Mouse (Mus musculus) embryonic facial prominence, embryonic 13.5 days (tissue): ENCODE results near the gene Bcl2l1. TPM values are rescaled to one million over a fixed set of nuclear protein-coding genes. Genes with fewer than 3 reads are reported as not detected.

Experiments
- ATAC-seq: fragments of 200-750 bp; cut with Nextera tagmentation; 2 replicates; pipeline ENCODE4 v1.8.0; 2017; ENCODE audit warnings: low read depth; ENCODE audit not compliant: insufficient number of reproducible peaks, insufficient read depth, low FRiP score, low TSS enrichment
- H3K27ac ChIP-seq: fragments of 300-500 bp; sonication (generic); 2 replicates; pipeline ENCODE4 v1.5.1; 2015; ENCODE audit warnings: moderate library complexity, mild to moderate bottlenecking, inconsistent platforms
- H3K27me3 ChIP-seq: fragments of 300-500 bp; sonication (generic); 2 replicates; pipeline ENCODE4 v1.6.1; 2015; ENCODE audit warnings: mild to moderate bottlenecking, inconsistent platforms
- H3K36me3 ChIP-seq: fragments of 300-500 bp; sonication (generic); 2 replicates; pipeline ENCODE4 v1.6.1; 2015; ENCODE audit warnings: mild to moderate bottlenecking, inconsistent platforms
- H3K4me1 ChIP-seq: fragments of 300-500 bp; sonication (generic); 2 replicates; pipeline ENCODE4 v1.6.1; 2015; ENCODE audit warnings: inconsistent platforms
- H3K4me2 ChIP-seq: fragments of 300-500 bp; sonication (generic); 2 replicates; pipeline ENCODE4 v1.6.1; 2015; ENCODE audit warnings: moderate library complexity, mild to moderate bottlenecking, inconsistent platforms
- H3K4me3 ChIP-seq: fragments of 300-500 bp; sonication (generic); 2 replicates; pipeline ENCODE4 v1.5.1; 2015; ENCODE audit warnings: mild to moderate bottlenecking, inconsistent platforms
- H3K9ac ChIP-seq: fragments of 300-500 bp; sonication (generic); 2 replicates; pipeline ENCODE4 v1.6.1; 2015; ENCODE audit warnings: mild to moderate bottlenecking, inconsistent platforms
- H3K9me3 ChIP-seq: fragments of 300-500 bp; sonication (generic); 2 replicates; pipeline ENCODE4 v1.6.1; 2016; ENCODE audit warnings: inconsistent platforms
- WGBS: fragments of 180-500 bp; shearing (Covaris S2); methylation state at CpG from one replicate; pipeline ENCODE4 v1.1.7; 2015; ENCODE audit warnings: mixed read lengths; 5-methylcytosine and 5-hydroxymethylcytosine counted together
- polyA plus RNA-seq: library from polyadenylated mRNA; unstranded; fragments of >200 nt; fragmentation: Nextera tagmentation; extraction: Ambion mirVana; gene quantifications from 2 replicates; pipeline ENCODE4 v1.2.1, GENCODE M21; 2015

Gene Bcl2l1
- polyA plus RNA-seq, 1 experiment from 2014 or later: 100 TPM

DNA sequence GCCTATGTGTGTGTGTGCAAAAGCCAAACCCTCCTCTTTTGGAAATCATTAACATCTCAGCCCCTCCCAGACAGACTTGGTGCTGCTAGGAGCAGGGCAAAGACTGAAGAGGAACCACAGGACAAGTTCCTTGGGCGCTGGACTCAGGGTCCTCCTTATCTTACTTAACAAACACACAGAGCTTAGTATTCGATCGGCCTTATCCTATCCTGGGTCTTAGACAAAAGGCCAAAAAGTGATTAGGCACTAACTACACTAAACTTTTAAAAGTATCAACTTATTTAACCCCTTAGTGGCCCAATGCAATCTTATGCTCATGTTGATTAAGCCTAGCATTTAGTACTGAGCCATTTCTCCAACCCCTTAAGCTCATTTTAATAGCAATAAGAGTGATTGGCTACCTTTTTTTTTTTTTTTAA is 91.7 kb downstream of the Bcl2l1 start:
- Histone ChIP-seq H3K27ac (peak overlapping the region; percentile 97), H3K4me2 (peak overlapping the region; percentile 95), H3K9ac (peak overlapping the region; percentile 97; the same call in 1 of the 2 replicates), H3K4me1 (peaks cover 58% of the 10 kb centered on the region), H3K27me3 (no peaks in the 10 kb centered on the region), H3K4me3 (peak overlapping the region; percentile 86), H3K9me3 (no peaks in the 10 kb centered on the region), H3K36me3 (no peaks in the 10 kb centered on the region)
- ATAC-seq: no peak
- 10% methylated on average over 3 of the region's 3 CpGs for WGBS

GRCm38 (mm10) chr2:152739031-152739841 is 92.3 kb downstream of the Bcl2l1 start:
- under 1% methylated on average over 36 of the region's 36 CpGs for WGBS

GRCm38 (mm10) chr2:152738341-152738740 is 93.2 kb downstream of the Bcl2l1 start:
- no peaks in the 10 kb centered on the region for H3K36me3 ChIP-seq
- H3K27me3 ChIP-seq: no peaks in the 10 kb centered on the region
- no peaks in the 10 kb centered on the region for H3K9me3 ChIP-seq
- H3K4me2 ChIP-seq: peak overlapping the region; percentile 95
- peak overlapping the region; percentile 97 for H3K27ac ChIP-seq
- peak overlapping the region; percentile 97 for H3K9ac ChIP-seq
- H3K4me1 ChIP-seq: peaks cover 73% of the 10 kb centered on the region
- peak overlapping the region; percentile 86 for H3K4me3 ChIP-seq
- no peak for ATAC-seq
- 23% methylated on average over 2 of the region's 2 CpGs for WGBS

More at GRCm38 (mm10) chr2:152739031-152739841, 92.3 kb downstream of the Bcl2l1 start:
- ATAC-seq: peak; percentile 78
- H3K27ac ChIP-seq: peak overlapping the region; percentile 97
- H3K4me1 ChIP-seq: peaks cover 64% of the 10 kb centered on the region
- no peaks in the 10 kb centered on the region for H3K36me3 ChIP-seq
- H3K4me2 ChIP-seq: peak overlapping the region; percentile 95
- no peaks in the 10 kb centered on the region for H3K27me3 ChIP-seq
- H3K9ac ChIP-seq: peak overlapping the region; percentile 97
- H3K9me3 ChIP-seq: no peaks in the 10 kb centered on the region
- H3K4me3 ChIP-seq: peak overlapping the region; percentile 86

DNA sequence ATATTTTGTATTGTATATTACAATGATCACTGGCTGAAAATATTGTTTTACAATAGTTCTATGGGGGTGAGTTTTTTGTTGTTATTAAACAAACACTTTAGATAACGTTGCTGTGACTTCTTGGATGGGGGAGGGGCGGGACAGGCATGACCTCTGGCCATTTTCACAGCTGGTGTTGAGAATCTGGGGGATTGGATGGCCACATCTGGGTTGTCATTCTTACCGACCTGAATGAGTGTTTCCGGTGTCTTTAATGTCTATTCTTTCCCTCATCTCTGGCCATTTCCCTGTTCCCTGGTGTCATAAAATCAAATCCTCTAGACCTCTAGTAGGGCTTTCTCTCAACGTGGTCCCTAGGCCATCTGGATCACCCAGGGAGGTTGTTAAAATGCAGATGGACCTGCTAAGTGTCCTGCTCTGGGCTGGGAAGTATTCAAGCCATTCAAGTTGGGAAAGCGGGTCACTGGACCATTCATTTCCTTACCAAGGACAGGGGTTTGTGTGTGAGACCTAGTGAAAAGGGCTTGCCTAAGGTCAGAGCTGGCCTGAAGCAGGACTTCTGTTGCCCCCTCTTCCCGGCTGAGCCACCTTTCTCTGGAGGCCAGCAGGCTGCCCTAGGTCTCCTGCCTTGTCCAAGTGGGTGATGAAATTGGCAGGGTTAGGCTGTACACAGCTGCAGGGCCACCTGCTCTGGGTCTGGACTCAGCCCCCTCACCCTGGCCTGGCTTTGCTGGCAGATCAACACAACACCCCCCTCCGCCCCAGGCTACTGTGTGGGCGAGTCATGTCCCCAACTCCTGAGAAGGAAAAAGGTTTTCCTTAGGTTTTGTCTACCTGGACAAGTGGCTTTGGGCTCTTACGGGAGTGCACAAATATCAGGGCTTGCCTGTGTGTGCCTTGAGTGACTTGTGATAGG is 94.0 kb downstream of the Bcl2l1 start:
- Histone ChIP-seq H3K4me1 (peaks cover 70% of the 10 kb centered on the region), H3K9me3 (no peaks in the 10 kb centered on the region), H3K27ac (peak overlapping the region; percentile 97), H3K27me3 (no peaks in the 10 kb centered on the region), H3K9ac (peak overlapping the region; percentile 97), H3K36me3 (no peaks in the 10 kb centered on the region), H3K4me2 (peak overlapping the region; percentile 95), H3K4me3 (peak overlapping the region; percentile 86)
- no peak for ATAC-seq
- 3% methylated on average over 10 of the region's 10 CpGs for WGBS

GRCm38 (mm10) chr2:152736748-152737147 is 94.8 kb downstream of the Bcl2l1 start:
- Histone ChIP-seq H3K4me1 (peaks cover 69% of the 10 kb centered on the region), H3K27ac (peak overlapping the region; percentile 97), H3K9me3 (no peaks in the 10 kb centered on the region), H3K4me3 (peak overlapping the region; percentile 86), H3K36me3 (no peaks in the 10 kb centered on the region), H3K9ac (peak overlapping the region; percentile 97), H3K4me2 (peak overlapping the region; percentile 95), H3K27me3 (no peaks in the 10 kb centered on the region)
- under 1% methylated on average over 22 of the region's 22 CpGs for WGBS
- ATAC-seq: no peak

GRCm38 (mm10) chr2:152736090-152736601 is 95.4 kb downstream of the Bcl2l1 start, which contains the start of gene Id1:
Gene Id1 (plus strand): TSS chr2:152736251.
- ATAC-seq: peak; percentile 77
- Histone ChIP-seq H3K4me1 (peaks cover 64% of the 10 kb centered on the region), H3K27me3 (no peaks in the 10 kb centered on the region), H3K4me3 (peak within 1 kb of the TSS; percentile 86), H3K4me2 (peak within 1 kb of the TSS; percentile 95), H3K9ac (peak within 1 kb of the TSS; percentile 97), H3K36me3 (no peaks in the 10 kb centered on the region), H3K27ac (peak within 1 kb of the TSS; percentile 97), H3K9me3 (no peaks in the 10 kb centered on the region)
- WGBS: under 1% methylated on average over 28 of the region's 28 CpGs

DNA sequence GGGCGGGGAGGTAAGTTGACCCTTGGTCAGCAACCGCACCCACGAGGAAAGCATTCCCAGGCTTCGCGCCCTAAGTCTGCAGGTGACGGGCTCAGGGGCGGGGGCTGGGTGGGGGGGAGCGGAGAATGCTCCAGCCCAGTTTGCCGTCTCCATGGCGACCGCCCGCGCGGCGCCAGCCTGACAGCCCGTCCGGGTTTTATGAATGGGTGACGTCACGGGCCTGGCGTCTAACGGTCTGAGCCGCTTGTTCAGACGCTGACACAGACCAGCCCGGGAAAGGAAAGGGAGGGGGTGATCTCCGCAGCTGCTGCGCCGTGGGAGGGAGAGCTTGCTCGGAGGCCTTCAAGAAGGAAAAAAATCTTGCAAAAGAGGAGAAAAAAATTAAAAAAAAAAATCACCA is 96.5 kb downstream of the Bcl2l1 start:
- peak overlapping the region; percentile 86 for H3K4me3 ChIP-seq
- H3K27ac ChIP-seq: peak overlapping the region; percentile 97
- no peaks in the 10 kb centered on the region for H3K36me3 ChIP-seq
- no peaks in the 10 kb centered on the region for H3K9me3 ChIP-seq
- under 1% methylated on average over 28 of the region's 28 CpGs for WGBS
- peaks cover 62% of the 10 kb centered on the region for H3K4me1 ChIP-seq
- no peaks in the 10 kb centered on the region for H3K27me3 ChIP-seq
- peak overlapping the region; percentile 66; the same call in 1 of the 2 replicates for H3K9ac ChIP-seq
- peak overlapping the region; percentile 95 for H3K4me2 ChIP-seq
- peak; percentile 83 for ATAC-seq

- H3K4me3 ChIP-seq: peak overlapping the region; percentile 86
- H3K4me2 ChIP-seq: peak overlapping the region; percentile 95
- peak overlapping the region; percentile 66; the same call in 1 of the 2 replicates for H3K9ac ChIP-seq
- ATAC-seq: no peak
- peak overlapping the region; percentile 97 for H3K27ac ChIP-seq
- H3K27me3 ChIP-seq: no peaks in the 10 kb centered on the region
- H3K4me1 ChIP-seq: peaks cover 62% of the 10 kb centered on the region
- no peaks in the 10 kb centered on the region for H3K9me3 ChIP-seq
- H3K36me3 ChIP-seq: no peaks in the 10 kb centered on the region
- WGBS: 11% methylated on average over 10 of the region's 10 CpGs
Measured at GRCm38 (mm10) chr2:152734501-152734900, 97.0 kb downstream of the Bcl2l1 start.

DNA sequence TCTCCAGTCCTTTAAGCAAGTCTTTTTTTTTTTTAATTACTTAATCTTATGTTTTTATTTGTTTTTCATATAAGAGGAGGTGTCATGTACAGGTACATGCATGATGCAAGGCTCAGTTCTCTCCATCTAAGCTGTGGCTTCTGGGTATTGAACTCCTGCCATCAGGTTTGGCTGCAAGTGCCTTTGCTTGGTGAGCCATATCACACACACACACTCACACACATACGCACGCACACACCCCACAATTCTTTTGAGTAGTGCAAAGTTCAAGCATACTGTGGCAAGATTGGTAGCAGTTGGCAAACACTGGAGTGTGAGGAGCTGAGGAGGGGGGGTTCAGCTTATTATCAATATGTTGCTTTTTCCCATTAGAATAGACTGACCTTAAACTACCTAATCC is 98.3 kb downstream of the Bcl2l1 start:
- WGBS: 86% methylated on average over 2 of the region's 2 CpGs
- H3K4me1 ChIP-seq: peaks cover 66% of the 10 kb centered on the region
- H3K4me3 ChIP-seq: no peak overlapping the region
- H3K9ac ChIP-seq: no peak overlapping the region
- H3K9me3 ChIP-seq: no peaks in the 10 kb centered on the region
- H3K27me3 ChIP-seq: no peaks in the 10 kb centered on the region
- H3K4me2 ChIP-seq: no peak overlapping the region
- ATAC-seq: no peak
- 0 out of 2 replicates have a peak overlapping the region, but pooled peaks have one; percentile 39 for H3K27ac ChIP-seq
- no peaks in the 10 kb centered on the region for H3K36me3 ChIP-seq
